Mouse (Mus musculus): ENCODE data around the gene Gm13694. TPM values are rescaled to one million over a fixed set of nuclear protein-coding genes. Genes with fewer than 3 reads are reported as not detected.
A peak's percentile ranks its signal among the peaks of the same experiment; 100 is the strongest.

Gm13694 gene
- polyA plus RNA-seq, 1 experiment, result not detected

GRCm38 (mm10) chr2:84022905-84023304, 44.2 kb downstream of the Gm13694 start:
- no peak overlapping the region for H3ac ChIP-seq (ENCODE audit: control insufficient read depth, insufficient read length)
- H3K4me2 ChIP-seq (ENCODE audit: low read depth), result no peak overlapping the region
- TF ChIP-seq USF1 (IDR thresholded peaks at IDR 0.05; ENCODE audit: low read depth), result no peak
- no peak for TF ChIP-seq TCF3 (IDR thresholded peaks at IDR 0.05; ENCODE audit: insufficient read length, low read depth)
- no peak for TF ChIP-seq POLR2A (IDR thresholded peaks at IDR 0.05; ENCODE audit: insufficient read length, low read depth)
- TF ChIP-seq CEBPB (IDR thresholded peaks at IDR 0.05; ENCODE audit: insufficient read depth, poor library complexity, severe bottlenecking), result peak; percentile 81
- no peak for TF ChIP-seq POLR2AphosphoS2 (IDR thresholded peaks at IDR 0.05; ENCODE audit: insufficient read length, low read depth)
- no peaks in the 10 kb centered on the region for H3K79me2 ChIP-seq (ENCODE audit: control insufficient read depth, insufficient read depth)
- H3K4me3 ChIP-seq, result no peak overlapping the region
- H3K27me3 ChIP-seq (ENCODE audit: control insufficient read depth, insufficient read depth, insufficient read length), result no peaks in the 10 kb centered on the region
- no peaks in the 10 kb centered on the region for H3K36me3 ChIP-seq (ENCODE audit: control insufficient read depth, insufficient read depth)

GRCm38 (mm10) chr2:84023319-84023718, 44.6 kb downstream of the Gm13694 start:
- Histone ChIP-seq H3K36me3 (ENCODE audit: control insufficient read depth, insufficient read depth) (no peaks in the 10 kb centered on the region), H3K79me2 (ENCODE audit: control insufficient read depth, insufficient read depth) (no peaks in the 10 kb centered on the region), H3K4me2 (ENCODE audit: low read depth) (no peak overlapping the region), H3K27me3 (ENCODE audit: control insufficient read depth, insufficient read depth, insufficient read length) (no peaks in the 10 kb centered on the region), H3ac (ENCODE audit: control insufficient read depth, insufficient read length) (no peak overlapping the region), H3K4me3 (no peak overlapping the region)
- TF ChIP-seq USF1 (IDR thresholded peaks at IDR 0.05; ENCODE audit: low read depth), result no peak
- TF ChIP-seq REST (IDR thresholded peaks at IDR 0.05; ENCODE audit: insufficient read depth, insufficient read length), result no peak
- no peak for TF ChIP-seq MAX (IDR thresholded peaks at IDR 0.05; ENCODE audit: low read depth)
- no peak for TF ChIP-seq MYOD1 (IDR thresholded peaks at IDR 0.05; ENCODE audit: control insufficient read depth in 1 of 3, insufficient read length in 2 of 3, low read depth in 2 of 3)
- TF ChIP-seq E2F4 (IDR thresholded peaks at IDR 0.05; ENCODE audit: insufficient read depth), result no peak
- no peak for TF ChIP-seq CEBPB (IDR thresholded peaks at IDR 0.05; ENCODE audit: insufficient read depth, poor library complexity, severe bottlenecking)
- TF ChIP-seq TCF12 (IDR thresholded peaks at IDR 0.05; ENCODE audit: insufficient read depth, poor library complexity, severe bottlenecking), result no peak

- no peak overlapping the region for H3K4me2 ChIP-seq (ENCODE audit: low read depth)
- H3K36me3 ChIP-seq (ENCODE audit: control insufficient read depth, insufficient read depth), result no peaks in the 10 kb centered on the region
- H3K79me2 ChIP-seq (ENCODE audit: control insufficient read depth, insufficient read depth), result no peaks in the 10 kb centered on the region
- H3K4me3 ChIP-seq, result no peak overlapping the region
- TF ChIP-seq POLR2A (IDR thresholded peaks at IDR 0.05; ENCODE audit: insufficient read length, low read depth) (no peak), MAX (IDR thresholded peaks at IDR 0.05; ENCODE audit: low read depth) (no peak), SRF (IDR thresholded peaks at IDR 0.05; ENCODE audit: control insufficient read depth, insufficient read length, low read depth) (no peak), REST (IDR thresholded peaks at IDR 0.05; ENCODE audit: insufficient read depth, insufficient read length) (no peak), POLR2AphosphoS2 (IDR thresholded peaks at IDR 0.05; ENCODE audit: insufficient read length, low read depth) (no peak), E2F4 (IDR thresholded peaks at IDR 0.05; ENCODE audit: insufficient read depth) (no peak), TCF12 (IDR thresholded peaks at IDR 0.05; ENCODE audit: insufficient read depth, poor library complexity, severe bottlenecking) (no peak)
- H3K27me3 ChIP-seq (ENCODE audit: control insufficient read depth, insufficient read depth, insufficient read length), result no peaks in the 10 kb centered on the region
- no peak overlapping the region for H3ac ChIP-seq (ENCODE audit: control insufficient read depth, insufficient read length)
Measured at GRCm38 (mm10) chr2:84025217-84025616, 46.5 kb downstream of the Gm13694 start.

Other genes starting within 250 kb of the Gm13694 start
- 1.7 TPM for gene Fam171b, start 166.3 kb upstream of the Gm13694 start, polyA plus RNA-seq (2012; fragmentation: generic; extraction: Trizol)
- gene Zswim2, start 37.7 kb upstream of the Gm13694 start, polyA plus RNA-seq (2012; fragmentation: generic; extraction: Trizol), result not detected
- not detected for gene Gm13698, start 23.2 kb upstream of the Gm13694 start, polyA plus RNA-seq (2012; fragmentation: generic; extraction: Trizol)
- gene Gm13693, start 17.4 kb upstream of the Gm13694 start, polyA plus RNA-seq (2012; fragmentation: generic; extraction: Trizol), result not detected
- gene Gm13695, start 11.6 kb upstream of the Gm13694 start, polyA plus RNA-seq (2012; fragmentation: generic; extraction: Trizol), result not detected
- gene Gm13696, start 5.8 kb upstream of the Gm13694 start, polyA plus RNA-seq (2012; fragmentation: generic; extraction: Trizol), result not detected
- gene Gm13697, start 5.8 kb downstream of the Gm13694 start, polyA plus RNA-seq (2012; fragmentation: generic; extraction: Trizol), result not detected
- gene Gm13691, start 11.6 kb downstream of the Gm13694 start, polyA plus RNA-seq (2012; fragmentation: generic; extraction: Trizol), result not detected